Comparison of ENCODE assay signal across 26 mouse cellular contexts in genomic region chr3:133026977-133027376, GRCm38 (mm10).
DNase-seq lines count a peak whose midpoint lies in the region; ATAC-seq lines count a peak whose summit lies in the region.
"Had no signal": no experiment of that assay in that cellular context is flagged by ENCODE, and none has a peak within 500 bp of the region (broad histone marks: within the 10 kb centered on the region; RNA-seq: fewer than 3 reads in every experiment).

No protein-coding gene starts in this region.

- H3K9me3 ChIP-seq in midbrain, embryonic 10.5 days (replicated peaks): no peaks in the 10 kb centered on the region
- no peaks in the 10 kb centered on the region for H3K9me3 ChIP-seq in midbrain, embryonic 15.5 days
- H3K9me3 ChIP-seq in embryonic facial prominence, embryonic 13.5 days: no peaks in the 10 kb centered on the region
- H3K9me3 ChIP-seq in midbrain, embryonic 13.5 days: no peaks in the 10 kb centered on the region
- H3K9me3 ChIP-seq: heart, embryonic 12.5 days; hindbrain, embryonic 13.5 days had no signal

- peak overlapping the region; percentile 69 for H3K27ac ChIP-seq in midbrain, embryonic 10.5 days (replicated peaks)
- no peak overlapping the region for H3K27ac ChIP-seq in midbrain, embryonic 15.5 days
- 0 out of 2 replicates have a peak overlapping the region, but pooled peaks have one; percentile 16 for H3K27ac ChIP-seq in embryonic facial prominence, embryonic 13.5 days
- no peak overlapping the region for H3K27ac ChIP-seq in midbrain, embryonic 13.5 days
- H3K27ac ChIP-seq: hindbrain, embryonic 13.5 days; left cerebral cortex, adult 2 months had no signal

- DNase-seq in midbrain, embryonic 10.5 days (ENCODE audit: low spot score): no peak
- DNase-seq in layer of hippocampus, postnatal 36 days: no peak
- DNase-seq in gastrocnemius, postnatal 10 days: no peak
- DNase-seq in embryo, embryonic 10.5 days (ENCODE audit: low spot score): no peak
- DNase-seq: adrenal gland, adult 2 months; cerebellum, adult 11-12 months; cerebellum, postnatal 14 days; gastrocnemius, postnatal 25 days; heart, adult 18-20 months; heart, postnatal 14 days; kidney, adult 18-20 months; kidney, postnatal 4 days; left cerebral cortex, postnatal 4 days; lung, adult 18-20 months; lung, postnatal 10 days; right cerebral cortex, postnatal 25 days; thymus, postnatal 25 days had no signal

- H3K4me1 ChIP-seq in midbrain, embryonic 10.5 days: peaks cover 18% of the 10 kb centered on the region
- H3K4me1 ChIP-seq in midbrain, embryonic 15.5 days: 0 out of 2 replicates have a peak, but pooled peaks cover 4% of the 10 kb centered on the region
- peaks cover 7% of the 10 kb centered on the region; the same call in 1 of the 2 replicates for H3K4me1 ChIP-seq in embryonic facial prominence, embryonic 13.5 days
- H3K4me1 ChIP-seq in midbrain, embryonic 13.5 days (replicated peaks): peaks cover 7% of the 10 kb centered on the region
- H3K4me1 ChIP-seq: hindbrain, embryonic 13.5 days had no signal

- H3K9ac ChIP-seq in midbrain, embryonic 15.5 days: no peak overlapping the region
- no peak overlapping the region for H3K9ac ChIP-seq in embryonic facial prominence, embryonic 13.5 days
- H3K9ac ChIP-seq in midbrain, embryonic 13.5 days (replicated peaks): no peak overlapping the region
- H3K9ac ChIP-seq: heart, embryonic 12.5 days; hindbrain, embryonic 13.5 days had no signal

- no peaks in the 10 kb centered on the region for H3K27me3 ChIP-seq in midbrain, embryonic 10.5 days (ENCODE audit: low read depth, poor library complexity, severe bottlenecking)
- H3K27me3 ChIP-seq in midbrain, embryonic 15.5 days (replicated peaks): no peaks in the 10 kb centered on the region
- H3K27me3 ChIP-seq in embryonic facial prominence, embryonic 13.5 days: no peaks in the 10 kb centered on the region
- no peaks in the 10 kb centered on the region for H3K27me3 ChIP-seq in midbrain, embryonic 13.5 days
- H3K27me3 ChIP-seq: heart, embryonic 12.5 days; hindbrain, embryonic 13.5 days had no signal

- no peak overlapping the region for H3K4me2 ChIP-seq in midbrain, embryonic 15.5 days
- no peak overlapping the region for H3K4me2 ChIP-seq in embryonic facial prominence, embryonic 13.5 days
- H3K4me2 ChIP-seq in midbrain, embryonic 13.5 days (replicated peaks): no peak overlapping the region
- H3K4me2 ChIP-seq: heart, embryonic 12.5 days; hindbrain, embryonic 13.5 days; liver, embryonic 11.5 days had no signal

- no peaks in the 10 kb centered on the region for H3K36me3 ChIP-seq in midbrain, embryonic 10.5 days
- no peaks in the 10 kb centered on the region for H3K36me3 ChIP-seq in midbrain, embryonic 15.5 days (replicated peaks)
- H3K36me3 ChIP-seq in embryonic facial prominence, embryonic 13.5 days: no peaks in the 10 kb centered on the region
- H3K36me3 ChIP-seq in midbrain, embryonic 13.5 days: no peaks in the 10 kb centered on the region
- H3K36me3 ChIP-seq: heart, embryonic 12.5 days; hindbrain, embryonic 13.5 days had no signal

- no peak overlapping the region for H3K4me3 ChIP-seq in midbrain, embryonic 10.5 days
- no peak overlapping the region for H3K4me3 ChIP-seq in midbrain, embryonic 15.5 days
- H3K4me3 ChIP-seq in embryonic facial prominence, embryonic 13.5 days: no peak overlapping the region
- no peak overlapping the region for H3K4me3 ChIP-seq in midbrain, embryonic 13.5 days (replicated peaks)
- H3K4me3 ChIP-seq: heart, embryonic 12.5 days; hindbrain, embryonic 13.5 days; left cerebral cortex, adult 2 months had no signal

- 36% methylated on average over 2 of the region's 2 CpGs for WGBS in midbrain, embryonic 10.5 days
- 37% methylated on average over 2 of the region's 2 CpGs for WGBS in midbrain, embryonic 15.5 days
- 39% methylated on average over 2 of the region's 2 CpGs for WGBS in embryonic facial prominence, embryonic 13.5 days
- 22% methylated on average over 2 of the region's 2 CpGs for WGBS in midbrain, embryonic 13.5 days

- ATAC-seq in midbrain, embryonic 15.5 days (replicated peaks): no peak
- ATAC-seq in embryonic facial prominence, embryonic 13.5 days (ENCODE audit: insufficient number of reproducible peaks, insufficient read depth, low FRiP score, low TSS enrichment, low read depth): no peak
- ATAC-seq in midbrain, embryonic 13.5 days: peak; percentile 74
- ATAC-seq: forebrain, embryonic 14.5 days; inflammation-experienced regulatory T-cells, adult 6 months had no signal

Comparison
In these comparisons a context has a peak if more than half of its experiments do, and no peak if none do; other contexts are left out.
1. H3K27ac ChIP-seq: peak in midbrain, embryonic 10.5 days (single experiment) and embryonic facial prominence, embryonic 13.5 days (single experiment); none in midbrain, embryonic 15.5 days (single experiment) and midbrain, embryonic 13.5 days (single experiment).